Mouse (Mus musculus) layer of hippocampus, postnatal 25 days (tissue): ENCODE results near the gene Adam10. TPM values are rescaled to one million over a fixed set of nuclear protein-coding genes. Genes with fewer than 3 reads are reported as not detected.

ENCODE experiments used
- DNase-seq, 2 experiments: peaks; one replicate each; pipeline ENCODE4 v3.0.0; 2022; ENCODE audit warnings: mixed read lengths in 2 of 2, low spot score in 1 of 2; ENCODE audit errors: extremely low spot score in 1 of 2
- total RNA-seq, 2 experiments: library from RNA; stranded (reverse); gene quantifications; 2 replicates each; pipeline ENCODE4 v1.2.3; 2021

The Adam10 gene
- 10 to 100 TPM; 59.7 to 65.1 TPM for total RNA-seq

- peak; percentile 92 to 97 for DNase-seq
These were observed at the start of gene Adam10 for GRCm38 (mm10) chr9:70678682-70679131. TSS of gene Adam10 (plus strand) at chr9:70678997.

DNA sequence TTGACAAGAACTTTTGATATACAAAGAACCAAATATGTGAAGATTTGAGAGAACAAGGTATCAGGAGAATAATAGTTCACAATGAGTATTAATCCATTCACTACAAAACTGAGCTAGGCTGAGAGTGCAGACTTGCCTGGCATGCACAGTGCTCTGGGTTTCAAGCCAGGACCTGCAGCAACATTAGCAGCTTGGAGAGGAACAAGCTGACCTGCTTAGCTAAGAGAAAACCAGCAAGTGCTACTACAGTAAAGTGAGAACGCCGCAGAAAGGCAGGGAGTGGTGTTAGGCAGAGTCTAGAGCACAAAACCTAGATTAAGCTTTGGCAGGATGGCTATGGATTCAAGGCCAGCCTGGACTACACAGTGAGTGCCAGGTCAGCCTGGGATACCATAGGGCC is 49.1 kb upstream of the Adam10 start:
- DNase-seq, result no peak

DNA sequence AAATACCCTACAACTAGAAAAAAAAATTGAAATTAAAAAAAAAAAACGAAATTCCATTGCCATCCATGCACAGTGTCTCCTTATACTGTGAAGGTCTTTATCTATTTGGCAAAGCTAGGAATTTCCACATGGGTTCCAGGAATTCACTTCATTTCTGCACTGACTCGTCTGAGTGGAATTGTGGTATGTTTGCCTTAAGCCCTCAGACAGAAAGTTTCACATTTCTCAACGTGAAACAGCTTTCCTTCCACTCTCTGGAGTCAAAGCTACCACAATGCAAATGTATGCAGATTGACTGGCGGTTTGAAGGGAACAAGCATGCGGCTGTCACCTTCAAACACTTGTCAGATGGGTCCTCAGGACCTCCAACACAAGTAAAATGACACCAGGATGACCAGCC is 47.1 kb upstream of the Adam10 start:
- no peak for DNase-seq

GRCm38 (mm10) chr9:70636748-70637147 is 42.0 kb upstream of the Adam10 start:
- DNase-seq, result no peak

GRCm38 (mm10) chr9:70650260-70650659 is 28.5 kb upstream of the Adam10 start:
- no peak for DNase-seq

DNA sequence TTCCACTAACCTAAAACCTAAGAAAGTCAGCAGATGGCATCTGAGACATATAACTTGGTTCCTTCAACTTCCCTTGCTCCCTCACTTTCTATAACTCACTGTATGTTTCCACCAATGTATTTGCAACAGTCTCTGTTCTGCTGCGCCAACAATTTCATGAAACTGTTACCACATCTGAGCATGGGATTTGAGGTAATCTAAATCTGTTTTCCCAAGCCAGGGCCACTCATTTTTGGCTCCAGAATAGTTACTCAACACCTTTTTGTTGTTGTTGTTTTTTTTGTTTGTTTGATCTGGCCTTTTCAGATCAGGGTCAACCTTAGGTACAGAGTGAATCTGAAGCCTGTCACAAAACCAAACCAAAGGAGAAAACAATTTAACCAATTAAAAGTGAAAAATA is 27.8 kb upstream of the Adam10 start:
- no peak for DNase-seq

DNA sequence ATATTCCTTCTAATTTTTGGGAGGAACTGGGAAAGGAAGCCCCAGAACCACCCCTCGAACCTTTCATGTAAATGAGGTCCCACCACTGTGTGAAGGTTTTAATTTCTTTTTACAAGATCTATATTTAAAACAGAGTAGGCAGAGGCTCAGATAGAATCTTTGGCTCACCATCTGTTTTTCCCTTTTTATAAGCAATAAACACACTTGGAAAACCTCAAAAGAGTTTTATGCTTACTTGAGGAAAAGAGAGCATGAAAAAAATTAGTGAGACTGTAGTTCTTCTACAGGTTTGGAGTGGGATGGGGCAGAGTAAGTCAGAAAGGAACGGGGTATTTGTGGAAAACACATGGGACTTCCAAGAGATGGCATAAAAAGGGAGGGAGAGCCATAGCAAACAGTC is 26.6 kb upstream of the Adam10 start:
- DNase-seq, result no peak

GRCm38 (mm10) chr9:70653875-70654274 is 24.9 kb upstream of the Adam10 start:
- no peak for DNase-seq

DNA sequence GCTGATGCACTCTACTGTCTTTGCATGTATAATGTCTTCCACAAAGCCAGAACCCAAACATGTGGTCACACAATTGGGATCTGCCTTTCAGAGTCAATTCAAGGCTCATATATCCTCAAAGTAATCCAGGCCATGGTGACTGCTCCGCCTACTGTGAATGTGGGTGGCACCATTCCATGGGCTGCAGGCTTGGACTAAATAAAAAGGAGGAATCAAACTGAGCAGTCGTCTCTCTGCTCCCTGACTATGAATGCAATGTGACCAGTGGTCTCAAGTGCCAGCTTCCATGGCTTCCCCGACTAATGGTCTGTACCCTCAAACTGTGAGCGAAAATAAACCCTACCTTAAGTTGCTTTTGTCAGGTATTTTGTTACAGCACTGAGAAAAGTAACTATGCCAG is 24.3 kb upstream of the Adam10 start:
- no peak for DNase-seq

- DNase-seq, result no peak
These were observed 23.1 kb upstream of the Adam10 start for GRCm38 (mm10) chr9:70655764-70656129.

DNA sequence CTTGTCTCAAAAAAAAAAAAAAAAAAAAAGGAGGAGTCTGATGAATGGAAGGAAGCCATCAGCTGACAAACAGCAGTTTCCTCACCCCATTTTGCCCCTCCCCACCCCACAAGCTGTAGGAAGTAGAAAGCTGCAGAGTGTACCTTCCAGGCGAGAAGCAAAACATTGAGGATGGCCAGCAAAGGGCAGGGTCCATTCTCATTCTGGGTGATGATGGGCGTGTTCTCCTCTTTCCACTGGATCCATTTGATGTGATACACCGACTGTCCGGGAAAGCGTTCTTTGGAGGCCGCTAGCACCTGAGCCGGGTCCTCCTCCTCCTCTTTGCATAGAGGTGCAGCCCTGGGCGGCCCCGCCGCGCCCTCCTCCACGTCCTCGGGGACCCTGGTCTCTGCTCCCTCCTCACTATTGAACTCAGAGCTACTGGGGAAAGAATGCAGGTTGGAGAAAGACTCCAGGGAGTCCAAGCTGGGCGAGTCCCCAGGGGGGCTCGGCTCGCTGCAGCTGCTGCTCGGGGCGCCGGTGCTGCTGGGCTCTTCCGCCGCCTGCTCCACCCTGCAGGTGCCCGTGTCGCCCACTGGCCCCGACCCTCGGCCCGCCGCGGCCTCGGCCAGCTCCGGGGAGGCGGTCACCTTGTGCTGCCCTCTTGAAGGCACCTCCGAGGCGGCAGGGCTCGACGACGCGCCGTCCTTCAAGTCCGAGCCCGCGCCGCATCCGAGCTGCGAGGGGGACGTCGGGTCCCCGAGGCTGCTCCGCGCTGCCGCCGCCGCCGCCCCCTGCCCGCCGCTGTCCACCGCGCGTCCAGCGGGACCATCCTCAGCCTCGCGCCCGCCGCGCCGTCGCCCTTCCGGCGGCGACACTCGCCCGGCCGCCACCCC is 22.4 kb upstream of the Adam10 start, which contains the start of gene Gm10642:
TSS of gene Gm10642 (plus strand) at position 122 of the 878 bp plus-strand sequence.
- DNase-seq, result peak; percentile 24 to 43

GRCm38 (mm10) chr9:70657013-70657967 is 21.5 kb upstream of the Adam10 start, which contains the start of gene Mindy2:
TSS of gene Mindy2 (minus strand) at chr9:70657174.
- DNase-seq, result peak; percentile 83 to 90

- DNase-seq, result no peak
These were observed 20.5 kb upstream of the Adam10 start for GRCm38 (mm10) chr9:70658266-70658665.

- DNase-seq, result no peak
These were observed 13.9 kb upstream of the Adam10 start for GRCm38 (mm10) chr9:70664847-70665246.

DNA sequence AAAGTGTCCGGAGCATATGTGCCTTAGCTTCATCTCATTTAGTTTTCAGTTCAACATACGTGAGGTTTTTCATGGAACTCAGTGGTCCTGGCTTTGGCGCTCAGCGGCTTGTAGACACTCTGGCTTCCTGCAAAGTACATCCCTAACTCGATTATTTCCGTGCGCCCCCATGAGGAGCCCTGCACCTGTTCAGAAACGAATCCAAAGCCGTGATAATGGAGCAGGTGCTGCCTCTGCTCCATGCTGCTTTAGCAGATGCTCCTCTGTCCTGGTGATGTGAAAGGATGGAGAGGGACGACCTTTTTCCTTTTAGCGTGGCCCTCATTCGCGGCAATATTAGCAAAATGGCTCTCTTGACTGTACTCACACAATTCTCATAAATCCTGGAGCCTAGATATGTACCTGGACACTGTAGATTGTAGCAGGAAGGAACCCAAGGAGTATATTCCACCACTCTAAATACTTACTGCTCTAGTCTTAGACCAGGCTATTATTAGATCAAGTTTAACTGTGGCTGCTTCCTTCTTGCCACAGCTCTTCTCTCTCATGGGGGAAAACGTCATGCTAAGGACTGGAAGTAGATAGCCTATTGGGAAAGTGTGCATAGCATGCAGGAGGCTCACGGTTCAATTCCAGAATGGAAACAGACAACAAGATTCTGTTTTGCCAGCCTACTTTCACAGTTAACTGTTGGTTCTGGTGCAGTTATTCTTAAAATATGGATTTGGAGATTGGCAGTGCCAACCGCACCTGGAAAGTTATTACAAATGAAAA is 13.2 kb upstream of the Adam10 start:
- no peak for DNase-seq

DNA sequence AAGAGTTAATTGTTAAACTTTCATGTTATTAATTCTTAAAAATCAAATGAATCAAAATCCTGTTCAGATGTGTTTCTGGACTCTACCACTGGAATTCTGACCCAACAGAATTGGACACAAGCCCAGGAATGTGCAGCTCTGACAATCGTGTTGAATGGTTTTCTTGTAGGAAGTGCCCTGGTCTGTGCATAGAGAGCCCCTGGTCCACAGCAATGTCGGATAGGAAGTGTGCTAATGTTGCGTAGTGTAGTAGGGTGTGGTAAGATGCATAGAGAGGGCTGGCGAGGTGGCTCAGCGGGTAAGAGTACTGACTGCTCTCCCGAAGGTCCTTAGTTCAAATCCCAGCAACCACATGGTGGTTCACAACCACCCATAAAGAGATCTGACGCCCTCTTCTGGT is 12.0 kb upstream of the Adam10 start:
- no peak for DNase-seq

DNA sequence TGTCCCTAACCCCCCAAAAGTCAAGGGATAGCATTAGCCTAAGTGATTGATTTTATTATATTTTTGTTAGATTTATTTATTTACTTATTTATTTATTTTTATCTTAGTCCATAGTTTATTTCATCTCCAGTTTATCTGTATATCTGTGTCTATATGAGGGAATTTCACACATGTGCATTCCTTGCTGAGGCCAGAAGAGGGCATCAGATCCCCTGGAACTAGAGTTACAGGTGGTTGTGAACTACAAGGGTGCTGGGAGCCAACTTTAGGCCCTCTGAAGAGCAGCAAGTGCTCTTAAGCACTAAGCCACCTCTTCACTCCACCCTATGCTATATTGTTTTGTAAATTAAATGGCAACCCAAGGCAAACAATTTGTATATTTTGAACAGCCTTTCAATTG is 10.7 kb upstream of the Adam10 start:
- DNase-seq, result no peak

DNA sequence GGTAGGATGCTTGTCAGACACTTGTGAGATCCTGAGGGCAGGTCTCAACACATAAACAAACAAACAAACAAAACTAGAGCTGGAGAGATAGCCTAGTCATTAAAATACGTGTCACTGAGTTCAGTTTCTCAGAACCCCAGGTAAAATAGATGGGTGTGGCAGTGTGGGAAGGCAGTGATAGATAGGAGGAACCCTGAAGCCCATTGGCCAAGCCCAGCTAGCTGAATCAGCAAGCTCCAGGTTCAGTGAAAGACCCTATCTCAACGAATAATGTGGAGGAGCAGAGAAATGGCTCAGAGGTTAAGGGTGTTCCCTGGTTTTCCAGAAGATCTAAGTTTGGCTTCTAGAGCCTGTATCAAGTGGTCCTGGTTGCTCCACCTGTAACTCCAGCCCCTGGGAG is 9.6 kb upstream of the Adam10 start:
- no peak for DNase-seq

- no peak for DNase-seq
These were observed 8.4 kb upstream of the Adam10 start for GRCm38 (mm10) chr9:70670381-70670780.

DNA sequence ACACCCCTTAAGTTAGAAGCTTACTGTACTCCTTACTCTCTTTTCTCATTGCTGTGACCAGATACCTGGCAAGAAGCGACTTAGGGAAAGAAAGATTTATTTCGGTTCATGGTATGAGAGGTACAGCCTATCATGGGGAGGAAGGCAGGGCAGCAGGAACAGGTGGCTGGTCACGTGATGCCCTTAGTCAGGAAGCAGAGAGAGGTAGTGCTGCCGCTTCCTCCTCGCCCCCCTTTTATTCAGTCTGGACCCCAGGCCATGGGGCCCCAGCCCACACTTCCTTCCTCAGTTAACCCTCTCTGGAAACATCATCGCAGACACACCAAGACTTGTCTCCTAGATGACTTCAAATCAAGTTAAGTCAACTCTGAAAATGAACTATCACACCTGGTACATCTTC is 7.5 kb upstream of the Adam10 start:
- no peak for DNase-seq
